Mouse (Mus musculus) ovary, postnatal 36 days (tissue): ENCODE measurements at regions not wholly inside any gene's neighbourhood (a gene's known extent, or its start where the extent isn't known, plus 50 kb on each side); places are given as distances from the start of the nearest gene placed in this dataset.

ENCODE experiments used
- DNase-seq: peaks from one replicate; pipeline ENCODE4 v3.0.0; 2022; ENCODE audit warnings: low spot score, mixed read lengths

GRCm38 (mm10) chr19:56177231-56177745 is 109.6 kb upstream of the Habp2 start:
- no peak for DNase-seq

- no peak for DNase-seq
Observed at GRCm38 (mm10) chr19:56185756-56186155, 101.2 kb upstream of the Habp2 start.

- DNase-seq: no peak
Observed at GRCm38 (mm10) chr19:56189185-56189584, 97.8 kb upstream of the Habp2 start.

- no peak for DNase-seq
Observed at GRCm38 (mm10) chr19:56190222-56190621, 96.7 kb upstream of the Habp2 start.

GRCm38 (mm10) chr19:56198474-56199236 is 88.3 kb upstream of the Habp2 start:
- no peak for DNase-seq

GRCm38 (mm10) chr19:56199401-56200150 is 87.4 kb upstream of the Habp2 start:
- no peak for DNase-seq

DNA sequence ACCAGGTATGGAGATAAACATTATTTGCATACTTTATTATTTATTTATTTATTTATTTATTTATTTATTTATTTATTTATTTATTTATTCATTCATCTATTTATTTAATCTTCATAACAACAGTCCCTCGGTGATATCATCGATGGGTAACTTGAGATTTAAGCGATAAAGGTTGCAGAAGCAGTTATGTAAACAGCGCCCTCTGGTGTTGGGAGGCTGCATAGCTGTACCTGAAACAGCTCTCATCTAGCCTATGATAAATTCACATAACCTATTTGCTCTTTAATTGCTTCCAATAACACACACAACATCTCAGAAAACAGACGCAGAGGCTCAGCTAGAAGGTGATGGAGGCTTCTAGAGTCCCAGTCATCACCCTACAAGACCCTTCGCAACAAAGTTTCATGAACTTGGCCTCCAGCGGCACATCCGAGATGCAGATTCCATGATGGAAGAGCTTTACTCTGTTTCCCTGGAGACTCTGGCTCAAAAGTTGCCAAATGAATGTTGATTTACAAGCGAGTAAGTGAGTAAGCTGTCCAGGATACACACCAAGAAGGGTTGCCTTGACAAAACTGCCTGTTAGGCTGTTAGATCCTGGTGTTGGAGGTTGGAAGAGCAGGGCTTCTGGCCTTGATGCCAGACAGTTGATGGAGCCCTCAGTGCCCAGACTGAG is 85.8 kb upstream of the Habp2 start:
- no peak for DNase-seq

DNA sequence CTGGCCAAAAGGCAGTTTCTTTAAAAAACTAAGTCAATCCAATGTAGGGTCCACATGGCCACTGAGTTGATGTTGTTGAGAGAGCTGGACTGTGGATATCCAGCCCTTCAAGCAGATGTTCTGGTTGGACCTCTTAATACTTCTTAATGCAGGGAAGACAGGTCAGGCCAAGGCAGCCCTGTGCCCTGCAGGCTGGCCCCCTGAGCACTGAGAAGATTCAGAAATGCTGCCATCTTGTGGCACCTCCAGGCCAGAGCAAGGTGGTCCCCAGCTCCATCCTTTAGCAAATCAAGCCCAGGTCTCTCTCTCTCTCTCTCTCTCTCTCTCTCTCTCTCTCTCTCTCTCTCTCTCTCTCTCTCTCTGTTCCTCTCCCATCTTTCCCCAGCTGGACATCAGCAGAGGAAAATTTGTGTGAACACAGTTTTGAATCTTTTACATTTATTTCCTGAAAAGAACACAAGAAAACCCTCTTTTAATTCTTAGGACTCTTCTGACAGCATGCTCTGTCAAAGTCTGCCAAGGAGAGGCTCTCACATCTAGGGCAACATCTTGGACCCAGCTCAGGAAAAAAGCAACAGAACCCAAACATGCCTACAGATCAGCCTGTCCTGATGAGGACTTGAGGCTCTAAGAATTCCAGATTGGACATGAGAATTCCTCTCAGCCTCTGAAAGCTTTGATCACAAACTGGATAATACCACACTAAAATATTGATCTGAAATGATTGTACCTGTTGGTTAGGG is 85.0 kb upstream of the Habp2 start:
- peak; percentile 39 for DNase-seq

DNA sequence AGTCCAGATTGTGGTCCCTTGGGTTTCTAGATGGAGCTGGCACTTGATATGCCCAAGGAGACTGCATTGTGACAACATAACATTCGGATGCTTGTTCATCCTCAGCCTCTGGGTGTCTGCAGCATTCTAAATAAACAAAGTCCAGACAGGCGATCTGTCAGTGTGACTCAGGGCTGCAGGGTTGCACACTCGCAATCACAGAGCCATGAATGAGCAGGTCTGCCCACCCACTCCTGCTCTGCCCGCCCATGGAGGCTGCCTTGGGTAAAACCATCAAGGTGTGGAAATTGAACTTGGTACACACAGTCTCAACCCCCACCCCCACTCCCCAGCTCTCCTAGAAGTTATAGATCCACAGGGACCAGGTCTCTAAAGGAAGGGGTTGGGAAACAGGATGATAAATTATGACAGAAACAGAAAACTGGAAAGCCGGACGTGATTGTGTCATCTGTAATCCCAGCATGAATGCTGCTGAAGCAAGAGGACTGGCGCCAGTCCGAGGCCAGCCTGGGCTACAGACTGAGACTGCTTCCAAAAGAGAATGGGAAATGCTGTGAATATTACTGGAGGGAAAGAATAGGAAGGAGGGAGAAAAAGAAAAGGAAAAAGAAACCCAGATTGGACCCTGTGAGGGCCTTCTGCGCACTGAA is 84.3 kb upstream of the Habp2 start:
- DNase-seq: no peak

DNA sequence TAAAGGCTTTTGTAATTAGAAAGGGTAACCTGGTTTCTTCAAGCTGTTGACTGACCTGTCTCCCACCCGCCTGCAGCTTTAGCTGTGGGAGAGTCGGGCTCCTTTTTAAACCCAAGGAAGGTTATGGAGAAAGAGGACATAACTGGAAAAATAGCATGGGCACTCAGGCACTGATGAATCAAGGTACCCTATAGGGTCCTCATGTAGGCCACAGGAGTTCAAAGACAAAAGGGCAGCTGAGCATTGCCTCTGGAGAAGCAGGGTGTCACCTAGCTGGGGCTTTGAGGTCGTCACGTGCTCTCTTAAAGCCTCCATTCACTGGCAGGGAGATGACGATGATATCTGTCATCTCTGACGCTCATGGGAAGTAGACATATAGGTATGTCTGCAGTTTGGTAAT is 68.4 kb upstream of the Habp2 start:
- DNase-seq: no peak

DNA sequence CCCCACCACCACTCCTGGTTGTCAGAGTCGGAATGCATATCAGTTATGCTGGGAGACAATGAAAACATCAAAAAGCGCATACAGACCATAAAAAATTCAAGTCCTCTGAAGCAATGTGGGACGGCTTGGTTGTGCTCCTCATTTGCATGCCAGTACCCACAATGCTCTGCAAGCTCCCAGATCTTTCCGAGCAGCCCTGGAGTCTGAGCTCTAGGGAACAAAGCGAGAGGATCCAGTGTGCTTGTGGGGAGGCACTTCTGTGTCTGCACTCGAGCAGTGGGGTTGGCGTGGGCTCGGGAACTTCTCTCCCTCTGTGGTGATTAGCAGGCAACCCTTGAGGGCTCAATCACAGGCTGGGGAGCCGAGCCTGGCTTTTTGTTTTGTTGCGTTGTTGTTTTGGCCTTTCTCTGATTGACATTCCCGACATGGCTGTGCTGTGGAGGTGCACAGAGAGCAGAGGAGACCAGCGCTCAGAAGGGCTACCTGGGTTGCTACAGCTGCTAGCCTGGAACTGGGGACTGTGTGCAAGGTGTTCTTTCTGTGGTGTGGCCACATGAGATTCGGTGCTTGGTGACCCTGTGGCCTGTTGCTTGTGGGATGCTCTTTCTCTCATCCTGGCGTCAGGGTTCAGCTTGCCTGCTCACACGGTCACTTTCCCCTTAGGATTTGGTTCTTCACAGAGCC is 66.1 kb upstream of the Habp2 start:
- DNase-seq: no peak

DNA sequence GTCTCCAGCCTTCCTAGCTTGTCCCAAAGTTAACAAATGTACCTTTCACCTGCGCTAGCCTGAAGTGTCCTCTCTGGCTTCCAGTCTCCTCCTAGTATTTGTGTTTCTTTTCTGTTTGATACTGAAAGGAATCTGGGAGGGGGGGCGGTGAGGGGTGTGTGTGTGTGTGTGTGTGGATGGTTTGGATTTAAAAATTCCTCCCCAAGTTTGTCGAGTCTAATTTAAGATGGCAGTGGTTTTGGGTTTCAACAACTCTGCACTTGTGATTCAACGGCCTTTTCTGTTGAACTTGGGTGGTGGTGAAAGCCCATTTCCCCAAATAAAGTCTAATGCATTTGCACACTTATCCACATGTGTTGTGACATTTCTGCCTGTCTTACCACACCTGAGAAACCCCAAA is 64.4 kb upstream of the Habp2 start:
- DNase-seq: no peak

DNA sequence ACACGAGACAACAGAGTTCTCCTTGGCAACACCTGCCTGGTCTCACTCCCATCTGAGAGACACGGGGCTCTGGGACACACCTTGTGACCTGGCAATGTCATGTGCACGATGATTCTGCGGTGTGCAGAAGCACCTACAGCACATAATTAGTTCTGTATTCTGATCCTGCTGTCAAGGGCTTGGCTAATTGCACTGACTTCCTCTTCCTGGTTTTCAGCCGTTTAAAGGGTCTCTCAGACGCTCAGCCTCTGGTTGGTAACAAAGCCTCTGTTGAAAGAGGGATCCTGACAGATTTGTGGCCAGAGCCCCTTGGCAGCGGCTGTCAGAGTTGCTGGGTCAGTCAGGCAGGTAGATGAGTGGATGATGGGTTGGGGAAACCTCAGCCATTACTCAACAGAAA is 61.9 kb upstream of the Habp2 start:
- no peak for DNase-seq

- DNase-seq: no peak
Observed at GRCm38 (mm10) chr19:56225518-56225917, 61.4 kb upstream of the Habp2 start.

DNA sequence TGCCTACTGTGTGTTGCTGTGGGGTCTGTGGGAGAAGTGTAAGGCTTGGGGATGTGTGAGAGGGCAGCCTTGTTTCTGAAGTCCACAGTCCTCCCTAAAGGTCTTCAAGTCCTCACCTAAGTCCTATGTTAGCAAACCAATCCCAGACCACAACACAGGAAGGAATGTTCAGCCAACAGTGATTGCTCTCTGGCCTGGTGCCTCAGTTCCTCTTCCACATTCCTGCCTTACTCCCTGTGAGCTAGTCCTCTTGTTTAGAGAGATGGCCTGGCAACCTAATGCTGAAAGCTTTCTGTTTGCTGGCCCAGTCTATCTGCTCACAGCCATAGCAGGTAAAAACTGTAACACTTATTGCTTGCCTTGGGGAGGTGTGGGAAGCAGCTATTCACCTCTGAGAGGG is 58.4 kb upstream of the Habp2 start:
- no peak for DNase-seq

DNA sequence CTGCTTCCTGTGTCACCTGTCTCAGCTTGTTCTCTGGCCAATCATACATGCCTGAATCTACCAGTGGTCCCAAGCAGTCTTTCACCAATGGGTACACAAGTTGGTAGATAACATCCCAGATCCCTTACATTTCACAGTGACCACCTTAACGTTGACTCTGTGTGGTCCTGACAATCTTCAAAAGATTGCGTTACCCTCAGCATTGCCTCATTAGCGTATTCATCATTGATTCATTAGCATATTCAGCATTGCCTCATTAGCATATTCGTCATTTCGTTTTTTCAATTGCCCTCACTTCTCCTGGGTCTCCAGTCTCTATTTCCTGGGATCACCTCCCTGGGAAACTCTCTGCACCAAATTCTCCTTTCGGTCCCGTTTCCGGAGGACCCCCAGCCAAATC is 55.5 kb upstream of the Habp2 start:
- DNase-seq: no peak

DNA sequence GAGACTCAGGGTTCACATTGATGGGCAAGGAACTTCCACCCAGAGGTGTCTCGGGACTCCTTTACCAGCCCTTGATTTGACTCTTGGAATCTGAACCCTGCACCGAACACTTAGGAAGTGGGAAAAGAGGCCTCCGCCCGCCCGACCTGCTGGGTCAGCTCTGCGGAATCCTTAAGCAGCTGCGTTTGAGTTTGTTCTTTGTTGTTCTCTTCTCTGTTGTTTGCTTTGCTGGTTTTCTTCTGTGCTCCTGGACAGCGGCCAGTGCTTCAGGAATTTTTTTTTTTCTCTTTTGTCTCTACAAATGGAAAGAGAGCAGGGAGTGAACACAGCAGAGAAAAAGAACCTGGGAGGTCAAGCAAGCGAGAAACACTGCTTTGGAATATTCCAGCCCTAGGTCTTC is 55.1 kb upstream of the Habp2 start:
- DNase-seq: no peak

DNA sequence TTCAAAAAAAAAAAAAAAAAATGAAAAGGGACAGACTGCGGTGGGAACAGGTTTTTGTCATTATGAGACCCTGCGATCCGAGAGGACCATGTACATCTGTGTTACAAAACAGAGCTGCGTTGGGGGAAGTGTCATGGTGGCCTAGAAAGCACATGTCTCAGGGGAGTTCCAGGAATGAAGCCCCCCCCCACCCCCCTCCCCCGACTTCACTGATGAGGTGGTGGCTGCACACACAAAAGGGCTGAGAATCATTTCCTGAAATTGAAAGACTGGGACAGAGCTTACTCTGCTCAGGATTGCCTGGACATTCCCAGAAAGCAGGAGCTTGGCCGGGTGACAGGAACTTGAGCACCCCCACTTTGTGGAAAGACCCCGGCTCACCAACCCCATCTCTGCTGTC is 54.7 kb upstream of the Habp2 start:
- no peak for DNase-seq

DNA sequence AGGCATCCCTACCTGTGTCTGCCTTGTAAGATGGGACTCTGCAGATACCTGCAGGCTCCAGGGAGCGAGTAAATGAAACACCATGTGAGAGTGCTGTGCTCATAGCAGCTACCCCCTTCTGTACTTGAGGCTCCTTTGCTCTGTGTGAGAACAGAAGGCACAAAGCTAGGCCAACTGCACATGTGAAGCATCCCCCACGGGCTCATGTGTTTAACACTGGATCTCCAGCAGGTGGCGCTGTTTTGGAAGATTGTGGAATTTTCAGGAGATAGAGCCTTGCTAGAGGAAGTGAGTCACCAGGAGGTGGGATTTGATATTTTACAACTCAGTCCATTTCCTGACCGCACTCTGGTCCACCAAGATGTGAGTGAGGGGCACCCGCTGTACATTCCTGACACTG is 54.0 kb upstream of the Habp2 start:
- DNase-seq: no peak

DNA sequence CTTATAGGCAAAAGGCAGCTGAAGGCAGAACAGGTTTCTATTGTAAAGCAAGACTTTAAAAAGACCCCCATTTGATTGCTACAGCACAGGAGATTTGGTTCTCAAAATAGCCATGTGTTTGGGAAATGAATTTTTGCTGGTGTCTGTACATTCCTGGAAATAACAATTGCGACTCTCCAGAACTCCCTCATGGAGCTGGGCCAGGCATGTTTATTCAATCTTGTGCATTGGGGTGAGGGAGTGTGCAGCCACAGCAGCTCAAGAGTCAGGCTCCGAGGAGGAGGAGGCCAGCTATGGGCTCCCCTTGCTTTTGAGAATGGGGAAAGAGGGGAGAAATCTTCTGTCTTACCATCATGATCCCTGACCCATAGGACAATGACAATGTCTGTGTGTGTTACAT is 51.9 kb upstream of the Habp2 start:
- DNase-seq: no peak
